Mouse (Mus musculus): ENCODE results near the gene Eps15l1. TPM values are rescaled to one million over a fixed set of nuclear protein-coding genes. Genes with fewer than 3 reads are reported as not detected.
A peak's percentile ranks its signal among the peaks of the same experiment; 100 is the strongest.

Gene Eps15l1
- total and polyA plus RNA-seq, 2 experiments from 2014 or later = 45.5 to 66.0 TPM

DNA sequence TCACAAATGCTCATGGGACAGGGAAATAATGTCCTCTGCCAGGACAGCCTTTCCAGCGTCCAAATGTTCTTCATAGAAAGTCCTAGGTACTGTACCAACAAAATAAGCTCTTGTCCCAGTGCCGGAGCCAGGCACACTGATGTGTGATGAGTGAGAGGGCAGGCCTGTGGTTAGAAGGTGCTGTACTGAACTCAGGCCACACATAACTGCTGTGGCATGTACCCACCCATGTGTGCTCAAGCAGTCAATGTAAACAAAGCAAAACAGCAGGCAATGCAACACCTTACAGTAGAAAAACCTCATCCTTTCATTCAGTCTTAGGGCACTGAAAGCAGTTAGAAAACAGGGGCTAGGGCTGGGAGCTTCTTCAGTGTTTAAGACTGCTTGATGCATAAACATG lies 35.5 kb downstream of the Eps15l1 start:
- Histone ChIP-seq H3K4me3 (ENCODE audit: low read length) (no peak overlapping the region), H3K9ac (replicated peaks; ENCODE audit: low read length) (no peak overlapping the region), H3K4me2 (ENCODE audit: low read depth, low read length) (no peak overlapping the region), H3K9me3 (ENCODE audit: low read length) (no peaks in the 10 kb centered on the region), H3K4me1 (ENCODE audit: insufficient read depth, low read length) (no peaks in the 10 kb centered on the region), H3K27me3 (ENCODE audit: insufficient read depth, low read length) (no peaks in the 10 kb centered on the region), H3K36me3 (ENCODE audit: insufficient read depth, low read length) (peaks cover 93% of the 10 kb centered on the region), H3K27ac (no peak overlapping the region)
- ATAC-seq (no peak), DNase-seq (ENCODE audit: low spot score) (no peak)
- no peak for TF ChIP-seq CTCF (IDR thresholded peaks at IDR 0.05; ENCODE audit: low read depth)
- WGBS = 92% methylated on average over 2 of the region's 2 CpGs

DNA sequence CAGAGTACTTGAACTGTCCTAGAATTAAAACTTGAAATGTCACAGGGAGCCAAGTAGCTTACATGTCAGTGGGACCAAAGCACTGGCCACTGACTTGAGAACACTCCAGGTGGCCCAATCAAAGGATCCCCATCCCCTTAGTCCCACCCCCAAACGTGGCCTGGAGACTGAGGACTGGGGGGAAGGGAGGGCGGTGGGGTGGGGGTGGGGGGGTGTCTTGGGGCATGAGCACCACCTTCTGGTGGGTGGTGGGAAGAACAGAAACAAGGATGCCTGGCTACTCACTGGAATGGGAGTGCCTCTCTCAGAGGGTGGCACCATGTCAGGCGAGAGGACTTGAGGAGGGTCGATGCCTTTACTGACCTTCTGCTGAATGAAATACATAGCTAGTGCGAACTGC lies 38.9 kb downstream of the Eps15l1 start:
- TF ChIP-seq CTCF (IDR thresholded peaks at IDR 0.05; ENCODE audit: low read depth) = peak; percentile 44; the same call in 1 of the 2 replicates
- Histone ChIP-seq H3K4me2 (ENCODE audit: low read depth, low read length) (no peak overlapping the region), H3K4me1 (ENCODE audit: insufficient read depth, low read length) (no peaks in the 10 kb centered on the region), H3K4me3 (ENCODE audit: low read length) (no peak overlapping the region), H3K36me3 (ENCODE audit: insufficient read depth, low read length) (peaks cover 92% of the 10 kb centered on the region), H3K9ac (replicated peaks; ENCODE audit: low read length) (no peak overlapping the region), H3K27ac (no peak overlapping the region), H3K9me3 (ENCODE audit: low read length) (no peaks in the 10 kb centered on the region), H3K27me3 (ENCODE audit: insufficient read depth, low read length) (no peaks in the 10 kb centered on the region)
- WGBS = 54% methylated on average over 5 of the region's 5 CpGs
- DNase-seq (ENCODE audit: low spot score) (peak; percentile 12), ATAC-seq (peak; percentile 61)

DNA sequence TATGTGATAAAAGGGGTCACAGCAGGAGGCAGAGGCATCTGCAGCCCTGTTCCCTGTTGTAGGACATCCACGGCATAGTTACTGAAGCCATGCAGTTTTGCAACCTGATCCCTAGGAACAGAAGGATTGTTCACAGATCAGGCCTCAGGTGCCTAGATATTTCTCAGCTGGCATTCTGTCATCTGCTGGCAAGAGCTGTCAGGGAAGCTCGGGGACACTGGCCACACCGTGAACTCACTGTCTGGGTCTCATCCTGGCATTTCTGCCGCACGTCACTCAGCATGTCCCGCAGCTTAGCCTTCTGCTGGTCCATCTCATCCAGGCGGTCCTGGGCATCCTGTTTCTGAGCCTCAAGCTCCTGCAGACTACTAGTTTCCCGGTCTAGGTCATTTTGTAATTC lies 40.6 kb downstream of the Eps15l1 start:
- no peaks in the 10 kb centered on the region for H3K9me3 ChIP-seq (ENCODE audit: low read length)
- ATAC-seq (no peak), DNase-seq (ENCODE audit: low spot score) (no peak)
- H3K4me2 ChIP-seq (ENCODE audit: low read depth, low read length) = no peak overlapping the region
- H3K4me3 ChIP-seq (ENCODE audit: low read length) = no peak overlapping the region
- H3K27me3 ChIP-seq (ENCODE audit: insufficient read depth, low read length) = no peaks in the 10 kb centered on the region
- H3K27ac ChIP-seq = no peak overlapping the region
- WGBS = 87% methylated on average over 8 of the region's 8 CpGs
- no peaks in the 10 kb centered on the region for H3K4me1 ChIP-seq (ENCODE audit: insufficient read depth, low read length)
- H3K9ac ChIP-seq (replicated peaks; ENCODE audit: low read length) = no peak overlapping the region
- TF ChIP-seq CTCF (IDR thresholded peaks at IDR 0.05; ENCODE audit: low read depth) = no peak
- H3K36me3 ChIP-seq (ENCODE audit: insufficient read depth, low read length) = peaks cover 88% of the 10 kb centered on the region

DNA sequence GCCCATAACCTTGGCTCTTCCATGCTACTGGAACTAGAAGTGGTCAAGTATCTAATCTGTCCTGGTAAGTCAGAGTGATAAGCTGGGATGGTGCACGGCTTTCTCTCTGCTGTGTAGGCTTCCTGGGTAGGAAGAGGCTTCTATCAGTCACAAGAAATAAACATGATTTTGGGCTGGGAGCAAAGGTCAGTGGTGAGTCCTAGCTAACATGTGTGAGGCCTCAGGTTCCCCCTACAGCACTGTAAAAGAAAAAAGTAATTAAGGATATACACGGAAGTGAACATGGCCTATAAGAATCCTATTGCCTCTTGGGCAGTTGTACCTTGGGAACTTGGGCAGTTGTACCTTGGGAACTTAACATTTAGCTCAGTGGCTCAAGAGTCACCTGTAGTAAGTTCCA lies 44.4 kb downstream of the Eps15l1 start:
- Histone ChIP-seq H3K27ac (no peak overlapping the region), H3K4me3 (ENCODE audit: low read length) (no peak overlapping the region), H3K27me3 (ENCODE audit: insufficient read depth, low read length) (no peaks in the 10 kb centered on the region), H3K9me3 (ENCODE audit: low read length) (no peaks in the 10 kb centered on the region), H3K4me2 (ENCODE audit: low read depth, low read length) (no peak overlapping the region), H3K36me3 (ENCODE audit: insufficient read depth, low read length) (peaks cover 83% of the 10 kb centered on the region), H3K9ac (replicated peaks; ENCODE audit: low read length) (no peak overlapping the region), H3K4me1 (ENCODE audit: insufficient read depth, low read length) (no peaks in the 10 kb centered on the region)
- DNase-seq (ENCODE audit: low spot score) = no peak
- WGBS = 95% methylated on average over 2 of the region's 2 CpGs
- no peak for TF ChIP-seq CTCF (IDR thresholded peaks at IDR 0.05; ENCODE audit: low read depth)
- ATAC-seq = no peak

DNA sequence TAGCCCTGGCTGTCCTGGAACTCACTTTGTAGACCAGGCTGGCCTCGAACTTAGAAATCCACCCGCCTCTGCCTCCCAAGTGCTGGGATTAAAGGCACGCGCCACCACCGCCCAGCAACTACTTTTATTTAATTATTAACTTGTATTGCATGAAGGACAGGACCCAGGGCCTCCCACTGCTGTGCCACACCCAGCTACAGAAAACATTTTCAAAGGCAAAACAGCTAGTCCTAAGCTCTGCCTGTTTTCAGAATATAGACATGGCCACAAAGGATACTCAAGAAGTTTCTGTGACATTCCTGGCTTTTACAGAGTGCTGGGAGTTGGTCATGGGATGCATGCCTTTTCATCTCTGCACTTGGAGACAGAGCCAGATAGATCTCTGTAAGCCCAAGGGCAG lies 45.0 kb downstream of the Eps15l1 start:
- H3K4me3 ChIP-seq (ENCODE audit: low read length) = no peak overlapping the region
- no peak overlapping the region for H3K27ac ChIP-seq
- H3K4me1 ChIP-seq (ENCODE audit: insufficient read depth, low read length) = no peaks in the 10 kb centered on the region
- no peaks in the 10 kb centered on the region for H3K27me3 ChIP-seq (ENCODE audit: insufficient read depth, low read length)
- no peak for TF ChIP-seq CTCF (IDR thresholded peaks at IDR 0.05; ENCODE audit: low read depth)
- no peak overlapping the region for H3K9ac ChIP-seq (replicated peaks; ENCODE audit: low read length)
- no peak overlapping the region for H3K4me2 ChIP-seq (ENCODE audit: low read depth, low read length)
- DNase-seq (ENCODE audit: low spot score) (no peak), ATAC-seq (no peak)
- H3K36me3 ChIP-seq (ENCODE audit: insufficient read depth, low read length) = peaks cover 83% of the 10 kb centered on the region
- WGBS = 89% methylated on average over 5 of the region's 5 CpGs
- no peaks in the 10 kb centered on the region for H3K9me3 ChIP-seq (ENCODE audit: low read length)

DNA sequence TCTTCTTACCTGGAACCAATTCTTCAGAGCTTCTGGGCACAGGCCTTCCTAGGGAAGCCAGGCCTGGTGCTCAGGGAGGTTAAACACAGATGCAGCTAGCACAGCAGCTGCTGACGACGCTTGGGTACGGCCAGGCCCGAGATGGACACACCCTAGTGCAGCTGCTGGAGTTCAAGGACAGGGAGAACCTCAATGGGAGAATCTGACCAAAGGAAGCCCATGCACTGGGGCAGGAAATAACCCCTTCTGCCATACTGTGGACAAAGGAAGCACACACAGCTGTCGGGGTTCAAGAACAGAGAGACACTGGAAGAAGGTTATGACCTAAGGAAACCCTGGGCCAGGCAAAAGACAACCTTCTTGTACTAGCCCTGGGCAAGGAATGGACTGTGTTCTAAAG lies 46.1 kb downstream of the Eps15l1 start:
- DNase-seq (ENCODE audit: low spot score) = no peak
- WGBS = 87% methylated on average over 5 of the region's 5 CpGs
- H3K4me3 ChIP-seq (ENCODE audit: low read length) = no peak overlapping the region
- no peaks in the 10 kb centered on the region for H3K27me3 ChIP-seq (ENCODE audit: insufficient read depth, low read length)
- TF ChIP-seq CTCF (IDR thresholded peaks at IDR 0.05; ENCODE audit: low read depth) = no peak
- H3K9me3 ChIP-seq (ENCODE audit: low read length) = no peaks in the 10 kb centered on the region
- H3K4me1 ChIP-seq (ENCODE audit: insufficient read depth, low read length) = no peaks in the 10 kb centered on the region
- H3K9ac ChIP-seq (replicated peaks; ENCODE audit: low read length) = no peak overlapping the region
- H3K36me3 ChIP-seq (ENCODE audit: insufficient read depth, low read length) = peaks cover 82% of the 10 kb centered on the region
- no peak overlapping the region for H3K4me2 ChIP-seq (ENCODE audit: low read depth, low read length)
- ATAC-seq = no peak
- no peak overlapping the region for H3K27ac ChIP-seq

DNA sequence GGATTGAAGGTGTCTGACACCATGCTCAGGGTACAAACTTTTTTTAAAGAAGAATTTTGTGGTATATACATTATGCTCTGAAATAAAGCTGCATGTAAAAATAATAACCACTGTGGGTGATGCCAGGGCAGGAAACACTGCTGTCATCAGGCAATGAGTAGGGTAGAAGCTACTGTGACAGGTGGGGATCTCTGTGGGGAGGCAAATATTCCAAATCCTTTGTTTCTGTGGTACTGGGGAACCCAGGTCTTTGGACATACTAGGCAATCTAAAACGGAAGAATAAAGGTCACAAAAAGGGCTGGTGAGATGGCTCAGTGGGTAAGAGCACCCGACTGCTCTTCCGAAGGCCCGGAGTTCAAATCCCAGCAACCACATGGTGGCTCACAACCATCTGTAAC lies 48.9 kb downstream of the Eps15l1 start:
- no peak for TF ChIP-seq CTCF (IDR thresholded peaks at IDR 0.05; ENCODE audit: low read depth)
- peaks cover 83% of the 10 kb centered on the region for H3K36me3 ChIP-seq (ENCODE audit: insufficient read depth, low read length)
- 97% methylated on average over 4 of the region's 4 CpGs for WGBS
- no peak overlapping the region for H3K4me2 ChIP-seq (ENCODE audit: low read depth, low read length)
- H3K27ac ChIP-seq = no peak overlapping the region
- no peak for ATAC-seq
- H3K9me3 ChIP-seq (ENCODE audit: low read length) = no peaks in the 10 kb centered on the region
- H3K27me3 ChIP-seq (ENCODE audit: insufficient read depth, low read length) = no peaks in the 10 kb centered on the region
- no peak for DNase-seq (ENCODE audit: low spot score)
- no peak overlapping the region for H3K4me3 ChIP-seq (ENCODE audit: low read length)
- H3K9ac ChIP-seq (replicated peaks; ENCODE audit: low read length) = no peak overlapping the region
- no peaks in the 10 kb centered on the region for H3K4me1 ChIP-seq (ENCODE audit: insufficient read depth, low read length)
